Mouse (Mus musculus) lung, embryonic 14.5 days (tissue): Measurements from ENCODE around the gene Tbx5. TPM values are rescaled to one million over a fixed set of nuclear protein-coding genes. Genes with fewer than 3 reads are reported as not detected.

Source experiments
- ATAC-seq: fragments of 200-750 bp; cut with Nextera tagmentation; 2 replicates; pipeline ENCODE4 v1.8.0; 2017; ENCODE audit warnings: mild to moderate bottlenecking, moderate TSS enrichment, moderate library complexity; ENCODE audit not compliant: insufficient read depth
- DNase-seq: peaks from one replicate; pipeline ENCODE4 v3.0.0-alpha.2; 2015
- H3K27ac ChIP-seq: fragments of 300-500 bp; sonication (generic); 2 replicates; pipeline ENCODE4 v1.5.1; 2014; ENCODE audit warnings: low read depth, mild to moderate bottlenecking, moderate library complexity
- H3K27me3 ChIP-seq: fragments of 300-500 bp; sonication (generic); 2 replicates; pipeline ENCODE4 v1.6.1; 2014; ENCODE audit warnings: low read length, control low read depth; ENCODE audit not compliant: insufficient read depth
- H3K36me3 ChIP-seq: fragments of 300-500 bp; sonication (generic); 2 replicates; pipeline ENCODE4 v1.6.1; 2014; ENCODE audit warnings: control low read depth; ENCODE audit not compliant: insufficient read depth
- H3K4me1 ChIP-seq: fragments of 300-500 bp; sonication (generic); 2 replicates; pipeline ENCODE4 v1.6.1; 2014; ENCODE audit warnings: antibody characterized with exemption, control low read depth; ENCODE audit not compliant: insufficient read depth
- H3K4me2 ChIP-seq: fragments of 300-500 bp; sonication (generic); 2 replicates; pipeline ENCODE4 v1.6.1; 2014; ENCODE audit warnings: mild to moderate bottlenecking
- H3K4me3 ChIP-seq: fragments of 300-500 bp; sonication (generic); 2 replicates; pipeline ENCODE4 v1.5.1; 2014; ENCODE audit warnings: low read depth, low read length
- H3K9ac ChIP-seq: fragments of 300-500 bp; sonication (generic); 2 replicates; pipeline ENCODE4 v1.6.1; 2014
- H3K9me3 ChIP-seq: fragments of 300-500 bp; sonication (generic); 2 replicates; pipeline ENCODE4 v1.6.1; 2016; ENCODE audit warnings: low read depth, low read length, control low read depth
- CTCF ChIP-seq: IDR thresholded peaks from 2 replicates; pipeline ENCODE4 v1.5.1; 2016; ENCODE audit warnings: antibody characterized with exemption, low read depth
- WGBS: fragments of 180-500 bp; shearing (Covaris S2); extraction: QIAGEN DNeasy Blood & Tissue Kit; methylation state at CpG from one replicate; pipeline ENCODE4 v1.1.7; 2014; 5-methylcytosine and 5-hydroxymethylcytosine counted together
- polyA plus RNA-seq: library from polyadenylated mRNA; unstranded; fragments of >200 nt; fragmentation: Nextera tagmentation; extraction: Ambion mirVana; gene quantifications from 2 replicates; pipeline ENCODE4 v1.2.1, GENCODE M21; 2014

The Tbx5 gene
- polyA plus RNA-seq, 1 experiment from 2014 or later = 59.4 TPM

DNA sequence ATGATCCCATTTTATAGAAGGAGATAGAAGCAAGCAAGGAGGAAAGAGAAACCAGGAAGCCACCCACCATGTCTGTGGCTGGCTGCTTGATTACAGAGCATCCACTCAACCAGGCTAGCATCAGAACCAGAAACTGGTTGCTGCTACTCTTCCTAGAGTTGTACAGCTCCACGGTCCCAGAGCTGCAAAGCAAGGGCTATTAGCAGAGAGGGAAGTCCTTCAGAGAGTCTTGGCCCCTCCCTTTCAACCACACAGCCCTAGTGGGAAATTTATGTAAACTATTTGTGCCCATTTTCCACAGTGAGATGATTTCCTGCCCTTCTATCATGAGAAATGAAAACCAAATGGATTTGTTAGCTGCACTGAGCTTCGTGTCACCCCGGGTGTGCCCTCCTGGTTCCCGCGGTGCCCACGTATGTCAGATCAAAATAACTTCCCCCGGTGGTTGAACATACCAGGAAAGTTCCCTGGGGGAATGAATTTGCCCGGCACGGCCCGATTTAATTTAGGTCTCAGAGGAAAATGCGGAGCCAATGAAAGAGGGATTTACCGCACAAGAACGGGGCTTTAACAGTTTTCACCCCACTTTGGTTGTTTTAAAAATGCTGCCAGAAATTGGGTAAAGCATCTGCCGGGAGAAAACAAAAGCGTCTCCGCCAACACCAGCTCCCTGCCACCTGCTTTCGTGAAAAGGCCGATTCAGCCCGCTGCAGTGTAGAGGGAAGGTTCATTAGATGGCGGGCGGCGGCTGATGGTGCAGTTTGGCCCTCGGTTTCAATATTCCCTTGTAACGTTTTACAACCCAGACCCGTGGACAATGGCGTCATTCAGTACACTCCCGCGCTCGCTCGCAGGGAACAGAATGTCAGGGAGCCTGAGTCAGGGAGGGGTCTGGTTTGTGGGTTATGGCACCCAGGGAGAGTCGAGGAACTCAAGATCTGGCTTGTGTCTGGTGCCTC, 34.1 kb downstream of the Tbx5 start:
- Histone ChIP-seq H3K27me3 (no peaks in the 10 kb centered on the region), H3K4me2 (peak overlapping the region; percentile 36; the same call in 1 of the 2 replicates), H3K4me1 (no peaks in the 10 kb centered on the region), H3K27ac (no peak overlapping the region), H3K9ac (no peak overlapping the region), H3K36me3 (peaks cover 94% of the 10 kb centered on the region), H3K4me3 (no peak overlapping the region), H3K9me3 (no peaks in the 10 kb centered on the region)
- DNase-seq (no peak), ATAC-seq (no peak)
- 46% methylated on average over 31 of the region's 31 CpGs for WGBS
- TF ChIP-seq CTCF = no peak

DNA sequence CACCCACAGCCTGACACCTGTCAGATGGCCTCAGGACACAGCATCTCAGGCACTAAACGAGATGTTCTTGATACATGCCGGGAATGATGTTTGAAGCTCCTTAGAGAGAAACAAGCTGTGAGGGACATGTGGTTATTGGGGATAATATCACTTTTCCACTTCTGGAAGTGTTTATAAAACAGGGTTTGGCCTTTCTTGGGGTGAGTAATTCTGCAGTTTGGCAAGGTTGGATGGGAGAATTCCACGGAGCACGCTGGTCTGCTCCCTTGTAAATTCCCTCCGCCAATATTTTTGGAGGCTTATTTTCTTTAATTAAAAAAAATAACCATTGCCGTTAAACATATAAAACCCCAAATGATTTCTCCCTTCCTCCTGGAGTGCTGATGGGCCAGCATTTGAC, 35.5 kb downstream of the Tbx5 start:
- H3K9me3 ChIP-seq = no peaks in the 10 kb centered on the region
- TF ChIP-seq CTCF = no peak
- 58% methylated on average over 6 of the region's 6 CpGs for WGBS
- H3K4me2 ChIP-seq = no peak overlapping the region
- DNase-seq (no peak), ATAC-seq (no peak)
- H3K9ac ChIP-seq = no peak overlapping the region
- H3K36me3 ChIP-seq = peaks cover 94% of the 10 kb centered on the region
- H3K4me3 ChIP-seq = no peak overlapping the region
- no peaks in the 10 kb centered on the region for H3K27me3 ChIP-seq
- H3K4me1 ChIP-seq = no peaks in the 10 kb centered on the region
- H3K27ac ChIP-seq = no peak overlapping the region

DNA sequence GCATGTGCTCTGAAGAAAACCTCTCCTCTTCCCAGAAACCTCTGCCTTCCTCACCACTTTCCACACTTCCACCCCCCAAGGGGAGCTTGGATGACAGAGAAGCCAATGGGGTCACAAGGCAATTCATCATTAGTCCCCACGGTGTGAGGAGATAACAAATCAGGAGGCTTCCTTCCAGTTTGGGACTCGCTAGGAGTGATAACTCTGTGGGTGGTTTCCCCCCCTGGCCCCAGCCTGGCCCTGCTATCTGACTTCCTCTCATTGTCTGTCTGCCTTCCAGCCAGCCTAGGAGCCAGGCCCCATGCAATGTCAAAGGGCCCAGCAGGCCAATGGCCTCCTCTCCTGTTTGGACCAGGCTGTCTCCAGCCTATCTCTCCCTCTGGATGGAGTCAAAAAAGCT, 43.0 kb downstream of the Tbx5 start:
- no peak overlapping the region; the same call in 1 of the 2 replicates for H3K27ac ChIP-seq
- H3K9ac ChIP-seq = no peak overlapping the region
- H3K27me3 ChIP-seq = no peaks in the 10 kb centered on the region
- ATAC-seq (peak; percentile 13; the same call in 1 of the 2 replicates), DNase-seq (no peak)
- H3K4me3 ChIP-seq = no peak overlapping the region
- TF ChIP-seq CTCF = no peak
- no peak overlapping the region for H3K4me2 ChIP-seq
- peaks cover 89% of the 10 kb centered on the region for H3K36me3 ChIP-seq
- no peaks in the 10 kb centered on the region for H3K9me3 ChIP-seq
- no peaks in the 10 kb centered on the region for H3K4me1 ChIP-seq
- WGBS = 3% methylated on average over 2 of the region's 2 CpGs

DNA sequence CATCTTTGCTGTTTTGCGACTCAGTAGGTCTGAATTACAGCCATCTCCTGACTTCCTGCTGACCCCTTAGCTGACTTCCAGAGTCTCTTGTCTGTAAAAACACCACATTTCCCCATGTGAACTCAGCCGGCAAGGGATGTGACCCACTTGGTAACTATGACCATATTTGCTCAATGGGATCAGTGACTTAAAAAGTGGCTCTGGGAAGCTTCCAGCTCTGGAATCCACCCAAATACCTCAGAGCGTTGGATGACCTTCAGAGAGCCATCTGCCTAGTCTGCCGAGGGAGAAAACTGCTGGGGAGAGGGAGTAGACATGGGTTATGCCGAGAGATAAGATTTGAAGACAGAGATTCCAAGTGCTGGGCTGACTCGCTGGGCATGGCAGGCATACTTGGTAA, 44.7 kb downstream of the Tbx5 start:
- Histone ChIP-seq H3K9me3 (no peaks in the 10 kb centered on the region), H3K36me3 (peaks cover 87% of the 10 kb centered on the region), H3K9ac (no peak overlapping the region), H3K27me3 (no peaks in the 10 kb centered on the region), H3K4me3 (no peak overlapping the region), H3K27ac (no peak overlapping the region), H3K4me2 (no peak overlapping the region), H3K4me1 (no peaks in the 10 kb centered on the region)
- ATAC-seq (0 out of 2 replicates have a peak, but pooled peaks have one; percentile 26), DNase-seq (peak; percentile 86)
- WGBS = 33% methylated on average over 6 of the region's 6 CpGs
- no peak for TF ChIP-seq CTCF

DNA sequence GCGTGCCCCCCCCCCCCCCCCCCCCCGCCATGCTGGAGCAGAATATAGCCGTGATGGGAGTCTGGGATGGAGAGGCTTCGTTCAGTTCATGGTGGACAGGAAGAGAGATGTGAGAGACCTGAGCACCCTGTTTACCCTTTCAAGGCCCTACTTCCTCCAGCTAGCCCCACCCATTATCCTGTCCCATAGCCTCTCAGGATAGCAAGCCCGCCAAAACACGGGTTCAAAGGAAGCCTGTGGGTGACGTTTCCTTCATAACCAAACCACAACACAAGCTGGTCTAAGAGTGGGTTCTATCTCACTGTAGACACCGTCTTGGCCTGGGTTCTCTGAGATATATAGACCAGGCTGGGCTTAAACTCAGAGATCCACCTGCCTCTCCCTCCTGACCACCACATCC, 53.1 kb downstream of the Tbx5 start:
- WGBS = 63% methylated on average over 7 of the region's 8 CpGs
- Histone ChIP-seq H3K27ac (no peak overlapping the region), H3K4me1 (no peaks in the 10 kb centered on the region), H3K9ac (no peak overlapping the region), H3K36me3 (peaks cover 33% of the 10 kb centered on the region), H3K27me3 (no peaks in the 10 kb centered on the region), H3K9me3 (no peaks in the 10 kb centered on the region), H3K4me3 (no peak overlapping the region), H3K4me2 (no peak overlapping the region)
- TF ChIP-seq CTCF = no peak
- ATAC-seq (0 out of 2 replicates have a peak, but pooled peaks have one; percentile 13), DNase-seq (no peak)

DNA sequence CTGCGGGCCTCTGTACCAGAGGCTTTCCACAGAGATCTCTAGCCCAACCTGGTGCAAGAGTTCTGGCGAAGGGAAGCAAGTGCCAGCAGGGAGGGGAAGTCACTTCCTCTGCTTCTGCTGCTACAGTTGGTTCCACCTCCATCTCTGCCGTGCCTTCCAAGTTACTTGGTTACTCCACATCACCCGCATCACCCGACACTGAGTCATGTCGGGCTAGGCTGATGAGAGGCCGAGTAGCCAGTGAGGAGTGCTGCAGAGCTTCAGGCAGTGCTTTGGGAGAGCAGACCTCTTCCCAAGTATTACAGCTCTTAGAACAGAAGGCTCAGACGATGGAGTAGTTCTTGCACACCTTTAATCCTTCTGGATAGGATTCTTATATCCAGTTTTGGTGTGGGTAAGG, 54.9 kb downstream of the Tbx5 start:
- ATAC-seq = no peak
- WGBS = 71% methylated on average over 8 of the region's 8 CpGs
- no peak for TF ChIP-seq CTCF

DNA sequence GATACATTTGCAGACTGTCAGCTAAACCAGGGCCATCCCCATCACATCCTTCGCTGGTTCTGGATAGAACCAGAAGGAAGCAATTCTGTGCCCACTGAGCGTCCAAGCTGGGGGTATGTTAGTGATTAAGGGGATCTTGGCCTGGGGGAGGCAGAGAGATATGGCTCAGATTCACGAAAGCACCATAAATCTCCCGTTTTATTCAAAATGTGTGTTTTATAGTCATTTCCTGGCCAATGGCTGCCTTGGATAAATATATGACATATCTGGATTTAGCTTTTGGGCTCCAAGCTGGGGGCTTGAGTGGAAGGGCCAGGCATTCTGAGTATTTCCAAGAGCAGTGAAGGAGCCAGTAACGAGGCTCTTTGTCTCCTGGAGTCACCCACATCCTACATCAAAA, 59.5 kb downstream of the Tbx5 start:
- no peak for DNase-seq
- Histone ChIP-seq H3K4me1 (no peaks in the 10 kb centered on the region), H3K4me3 (no peak overlapping the region), H3K4me2 (no peak overlapping the region), H3K36me3 (no peaks in the 10 kb centered on the region), H3K9me3 (no peaks in the 10 kb centered on the region), H3K9ac (no peak overlapping the region), H3K27ac (no peak overlapping the region), H3K27me3 (no peaks in the 10 kb centered on the region)
- no peak for TF ChIP-seq CTCF
- 55% methylated on average over 5 of the region's 5 CpGs for WGBS
- ATAC-seq = no peak

More for the DNA sequence above, 54.9 kb downstream of the Tbx5 start:
- Histone ChIP-seq H3K27ac (no peak overlapping the region), H3K27me3 (no peaks in the 10 kb centered on the region), H3K4me3 (no peak overlapping the region), H3K36me3 (peaks cover 20% of the 10 kb centered on the region), H3K4me2 (no peak overlapping the region), H3K9ac (no peak overlapping the region), H3K9me3 (no peaks in the 10 kb centered on the region), H3K4me1 (no peaks in the 10 kb centered on the region)
- DNase-seq = no peak
